Mouse (Mus musculus) liver, embryonic 14.5 days (tissue): ENCODE data around the gene Mthfs.
A peak's percentile ranks its signal among the peaks of the same experiment; 100 is the strongest.
"Not testable (repeated sequence)": the region's sequence is repeated elsewhere in the genome, so short reads cannot be mapped to it uniquely, and the experiment has no call there.

Source experiments
- CTCF ChIP-seq: IDR thresholded peaks from 2 replicates; pipeline ENCODE4 v1.5.1; 2016; ENCODE audit warnings: antibody characterized with exemption, low read depth, control low read depth
- EP300 ChIP-seq: IDR thresholded peaks from 2 replicates; pipeline ENCODE4 v1.6.1; 2016; ENCODE audit warnings: antibody characterized with exemption, low read depth

DNA sequence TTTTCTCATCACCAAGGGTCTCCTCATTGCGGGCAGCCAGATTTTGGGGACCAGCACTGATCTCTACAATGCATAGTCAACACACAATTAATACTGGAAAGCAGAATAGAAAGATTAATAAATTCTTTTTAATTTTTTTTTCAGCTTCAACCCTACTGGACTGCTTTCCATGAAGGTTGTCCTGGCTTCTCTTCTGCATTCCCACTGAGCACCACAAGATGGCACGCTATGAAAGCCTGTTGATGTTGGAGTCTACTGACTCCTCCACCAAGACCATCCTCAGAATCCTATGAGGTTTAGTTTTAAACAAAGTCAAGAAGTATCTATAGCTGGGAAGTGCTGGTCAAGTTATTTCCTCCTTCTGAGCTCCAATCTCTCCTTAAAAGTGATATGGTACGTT is 31.6 kb upstream of the Mthfs start:
- TF ChIP-seq CTCF, result peak; percentile 31
- not testable (repeated sequence) for TF ChIP-seq EP300
